Mouse (Mus musculus): ENCODE data around the gene Catsper1.

Catsper1 gene

GRCm38 (mm10) chr19:5353609-5354008 lies 18.1 kb downstream of the Catsper1 start:
- DNase-seq (ENCODE audit: low read depth): no peak

DNA sequence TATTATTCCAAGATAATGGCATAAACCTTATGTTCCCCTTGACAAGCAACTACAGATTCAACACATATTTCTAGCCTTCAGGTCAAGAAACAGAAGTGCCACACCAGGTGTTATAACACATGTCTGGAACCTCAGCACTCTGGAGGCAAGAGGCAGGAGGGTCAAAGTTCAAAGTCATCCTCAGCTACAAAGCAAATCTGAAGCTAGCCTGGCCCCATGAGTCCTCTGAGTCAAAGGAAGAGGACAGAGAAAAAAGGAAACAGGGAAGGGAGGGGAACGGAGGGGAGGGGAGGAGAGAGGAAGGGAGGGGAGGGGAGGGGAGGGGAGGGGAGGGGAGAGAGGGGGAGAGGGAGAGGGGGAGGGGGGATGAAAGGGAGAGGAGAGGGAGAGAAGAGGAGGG lies 20.5 kb downstream of the Catsper1 start:
- no peak for DNase-seq (ENCODE audit: low read depth)

DNA sequence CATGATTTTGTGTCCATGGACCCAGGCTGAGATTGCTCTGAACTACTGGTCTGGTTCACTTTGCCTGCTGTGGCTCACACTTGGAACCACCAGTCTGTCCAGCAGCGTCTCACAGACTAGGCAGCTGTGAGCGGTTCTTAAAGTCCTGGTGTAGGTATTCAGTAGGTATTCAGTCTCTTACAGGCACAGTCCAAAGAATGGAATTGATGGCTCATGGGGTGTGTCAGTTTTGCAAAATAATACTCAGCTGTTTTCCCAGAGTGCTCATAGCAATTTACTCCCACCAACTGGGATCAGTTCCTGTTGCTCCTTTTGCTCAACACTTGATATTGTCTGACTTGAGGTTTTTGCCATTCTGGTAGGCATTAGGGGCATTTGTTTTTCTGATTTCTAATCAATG lies 26.6 kb downstream of the Catsper1 start:
- no peak for DNase-seq (ENCODE audit: low read depth)

GRCm38 (mm10) chr19:5364124-5364523 lies 28.6 kb downstream of the Catsper1 start:
- DNase-seq (ENCODE audit: low read depth): no peak

DNA sequence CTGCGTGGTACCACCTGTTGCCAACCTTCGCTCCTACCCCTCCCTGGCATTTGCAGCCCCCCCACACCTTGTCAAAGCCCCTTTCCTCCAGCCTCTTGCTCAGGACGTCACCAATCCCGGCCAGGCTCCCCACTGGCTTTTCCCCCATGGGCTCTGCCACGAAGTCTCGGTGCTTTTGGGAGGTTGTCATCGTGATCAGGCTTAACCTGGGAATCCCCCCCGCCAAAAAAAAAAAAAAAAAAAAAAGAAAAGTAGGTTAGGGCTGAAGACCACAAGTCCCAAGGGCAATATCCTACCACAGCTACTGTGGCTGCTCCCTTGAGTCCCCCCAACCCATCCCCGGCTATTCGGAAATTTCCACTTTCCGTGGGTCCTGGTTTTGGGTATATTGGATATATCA lies 30.2 kb downstream of the Catsper1 start:
- DNase-seq (ENCODE audit: low read depth): no peak

DNA sequence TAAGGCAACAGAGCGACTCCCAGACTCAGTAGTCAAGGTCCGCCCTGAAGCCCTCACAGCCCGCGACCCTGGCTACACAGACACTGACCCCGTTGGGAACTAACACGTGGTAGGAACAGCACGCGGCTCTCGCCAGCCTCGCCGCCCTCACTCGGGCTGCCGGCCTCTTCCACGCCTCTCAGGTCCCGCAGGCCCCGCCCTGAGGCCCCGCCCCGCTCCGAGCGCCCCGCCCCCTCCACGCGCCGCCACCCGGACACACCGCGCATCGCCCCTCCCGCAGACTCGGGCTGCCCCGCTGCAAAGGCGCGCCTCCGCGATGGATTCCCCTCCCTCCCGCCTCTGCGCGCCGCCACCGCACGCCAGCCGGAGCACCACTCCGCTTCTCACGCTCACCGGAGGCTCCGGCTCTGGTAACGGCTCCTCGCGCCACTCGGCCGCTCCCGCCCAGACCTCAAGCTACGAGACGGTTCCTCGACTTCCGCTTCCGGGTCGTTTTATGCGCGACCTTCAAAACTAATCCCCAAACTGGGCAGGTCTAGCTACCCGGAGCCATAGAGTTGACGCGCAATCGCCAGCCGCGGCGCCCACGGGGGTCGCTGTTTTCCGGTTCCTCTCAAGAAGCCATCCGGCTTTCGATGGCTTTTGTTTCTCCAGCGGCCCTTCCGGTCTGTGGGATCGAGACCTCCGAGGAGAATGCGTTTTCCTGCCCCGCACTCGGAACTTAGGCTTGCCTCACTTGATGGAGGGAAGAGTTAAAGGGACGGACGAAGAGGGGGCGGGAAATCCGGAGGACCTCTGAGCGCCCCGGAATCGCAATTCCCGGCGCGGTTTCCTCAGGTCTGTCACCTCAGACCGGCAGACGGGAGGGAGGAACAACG lies 30.9 kb downstream of the Catsper1 start, which contains the start of gene Eif1ad:
Gene Eif1ad (plus strand): TSS at position 567 of the 878 bp plus-strand sequence.
- DNase-seq (ENCODE audit: low read depth): peak; percentile 84

DNA sequence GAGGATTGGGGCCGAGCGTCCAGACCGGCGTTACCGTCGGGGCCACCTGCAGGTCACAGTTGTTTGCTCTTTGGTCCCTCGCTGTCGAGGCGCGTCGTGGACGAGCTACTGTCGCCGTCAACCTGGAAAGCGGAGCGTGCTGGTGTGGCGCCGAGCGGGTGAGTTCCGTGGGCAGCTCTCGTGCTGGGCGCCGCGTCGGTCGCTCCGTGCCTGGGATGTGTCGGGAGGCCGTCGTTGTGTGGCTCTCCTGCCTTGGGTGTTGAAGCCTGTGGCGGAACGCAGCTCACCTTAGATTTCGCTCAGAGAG lies 31.5 kb downstream of the Catsper1 start, which contains the start of gene Banf1:
Gene Banf1 (minus strand): TSS at position 116 of the 307 bp plus-strand sequence.
- no peak for DNase-seq (ENCODE audit: low read depth)

DNA sequence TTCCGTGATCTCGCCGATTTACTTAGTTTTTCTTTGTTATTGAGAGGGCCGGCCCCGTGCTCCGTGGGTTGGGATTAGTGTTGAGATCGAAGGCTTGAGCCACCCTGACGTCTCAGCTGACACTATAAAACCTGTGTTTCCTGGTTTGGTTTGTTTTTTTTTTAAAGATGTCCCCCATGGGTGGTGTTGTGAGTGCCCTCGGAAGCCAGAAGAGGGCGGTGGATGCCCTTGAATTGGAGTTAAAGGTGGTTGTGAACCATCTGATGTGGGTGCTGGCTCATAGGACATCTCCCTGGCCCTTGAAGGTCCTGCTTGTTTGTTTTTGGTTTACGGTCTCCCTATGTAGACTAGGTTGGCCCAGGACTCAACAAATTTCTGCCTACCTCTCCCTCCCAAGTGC lies 31.9 kb downstream of the Catsper1 start:
- no peak for DNase-seq (ENCODE audit: low read depth)

DNA sequence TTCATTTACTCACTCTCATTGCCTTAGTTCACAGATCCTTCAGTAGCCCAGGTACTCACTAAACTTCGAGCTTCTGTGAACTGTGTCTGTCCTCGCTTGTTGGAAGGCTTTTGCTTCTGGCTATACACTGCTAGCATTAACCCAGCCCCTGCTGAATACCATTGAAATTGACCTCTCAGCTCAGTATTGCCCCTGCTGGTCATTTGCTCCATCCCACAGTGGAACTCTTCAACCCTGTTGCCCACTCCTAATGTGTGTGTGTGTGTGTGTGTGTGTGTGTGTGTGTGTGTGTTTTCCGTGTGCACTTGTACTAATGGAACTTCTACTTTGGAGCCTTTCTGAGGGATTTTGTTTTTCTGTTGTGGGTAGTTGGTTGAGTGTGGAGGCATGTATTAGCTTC lies 35.4 kb downstream of the Catsper1 start:
- DNase-seq (ENCODE audit: low read depth): no peak

GRCm38 (mm10) chr19:5372724-5373123 lies 37.2 kb downstream of the Catsper1 start:
- no peak for DNase-seq (ENCODE audit: low read depth)

- no peak for DNase-seq (ENCODE audit: low read depth)
Measured at GRCm38 (mm10) chr19:5374177-5374576, 38.6 kb downstream of the Catsper1 start.

DNA sequence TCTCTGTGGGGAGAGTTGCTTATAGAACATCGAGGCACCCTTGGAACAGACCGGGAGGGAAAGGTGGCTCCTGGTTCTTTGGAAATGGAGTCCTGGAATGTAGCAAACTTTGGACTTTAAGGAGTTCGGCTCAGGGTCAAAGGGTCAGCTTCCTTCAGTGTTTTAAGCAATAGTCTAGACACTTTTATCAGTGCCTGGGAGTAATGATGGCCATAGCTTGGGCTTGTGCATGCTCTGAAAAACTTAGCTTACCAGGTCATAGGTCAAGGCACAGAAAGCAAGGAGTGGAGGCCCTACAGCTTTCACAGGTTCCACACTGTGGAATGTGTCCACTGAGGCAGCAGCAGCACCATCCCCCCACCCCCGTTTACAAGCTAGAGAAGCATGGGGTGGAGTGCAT lies 39.2 kb downstream of the Catsper1 start:
- DNase-seq (ENCODE audit: low read depth): no peak

GRCm38 (mm10) chr19:5377446-5377845 lies 41.9 kb downstream of the Catsper1 start:
- no peak for DNase-seq (ENCODE audit: low read depth)

DNA sequence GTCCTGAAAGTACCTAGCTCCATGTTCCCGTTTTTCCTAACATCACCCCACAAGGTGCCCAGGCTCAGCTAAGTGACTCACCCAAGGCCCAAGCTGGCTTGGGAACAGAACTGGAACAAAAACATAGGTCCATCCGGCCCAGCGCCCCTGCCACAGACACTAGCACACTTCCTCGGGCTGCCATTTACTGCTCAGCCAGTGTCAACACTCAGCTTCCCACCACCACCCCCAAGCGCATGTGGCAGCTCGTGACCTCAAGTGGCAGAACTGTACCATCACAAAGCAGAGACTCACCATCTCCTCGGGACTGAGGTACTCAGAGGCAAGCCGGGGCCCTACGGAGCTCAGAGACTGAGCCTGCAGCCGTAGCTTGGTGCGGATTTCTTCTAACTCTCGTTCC lies 47.8 kb downstream of the Catsper1 start:
- DNase-seq (ENCODE audit: low read depth): no peak

DNA sequence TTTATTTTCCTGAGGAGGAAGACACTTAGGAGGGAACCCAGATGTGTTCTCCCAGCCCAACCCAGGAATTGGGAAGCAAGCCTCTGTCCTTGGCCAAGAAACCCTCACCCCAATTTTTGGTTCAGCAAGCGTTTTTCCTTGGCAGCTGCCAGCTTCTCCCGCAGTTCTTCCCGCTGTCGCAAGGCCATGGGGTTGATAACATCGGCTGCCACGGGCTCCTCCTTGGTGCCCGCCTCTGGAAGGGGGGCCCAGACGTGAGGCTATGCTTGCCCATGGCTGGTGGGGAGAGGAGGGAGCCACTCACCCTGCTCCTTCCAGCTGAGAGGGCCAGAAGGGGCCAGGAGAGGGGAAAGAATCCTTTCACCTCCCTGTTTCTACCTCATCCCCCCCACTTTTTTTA lies 49.2 kb downstream of the Catsper1 start:
- no peak for DNase-seq (ENCODE audit: low read depth)

- DNase-seq (ENCODE audit: low read depth): no peak
Measured at GRCm38 (mm10) chr19:5388011-5388441, 52.5 kb downstream of the Catsper1 start.

DNA sequence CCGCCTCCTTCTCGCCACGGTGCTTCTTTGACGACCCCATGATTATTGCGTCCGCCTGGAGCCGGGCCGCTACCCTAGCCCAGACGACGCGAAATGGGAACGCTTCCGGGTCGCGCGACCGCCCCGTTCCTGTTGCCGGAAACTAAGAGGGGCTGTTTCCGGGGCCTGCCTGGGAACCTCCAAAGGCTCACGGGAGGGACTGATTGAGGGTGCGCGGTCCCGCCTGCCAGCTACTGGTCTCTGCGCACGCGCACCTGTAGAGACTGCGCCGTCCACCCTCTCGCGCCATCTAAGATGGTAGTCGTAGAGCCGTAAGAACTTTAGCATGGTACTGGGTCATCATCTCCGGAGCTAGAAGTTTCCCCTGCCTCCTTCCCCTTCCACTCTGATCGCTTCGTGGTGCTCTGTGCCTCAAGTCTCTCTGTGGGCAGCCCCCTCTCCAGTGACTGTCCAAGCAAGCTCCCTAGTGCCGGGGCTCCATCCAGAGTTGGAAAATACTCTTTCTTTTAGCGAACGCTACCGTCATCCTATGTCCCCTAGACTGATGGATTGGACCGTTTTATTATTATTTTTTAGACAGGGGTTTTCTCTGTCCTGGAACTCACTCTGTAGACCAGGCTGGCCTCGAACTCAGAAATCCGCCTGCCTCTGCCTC lies 53.2 kb downstream of the Catsper1 start, which contains the start of gene Sart1:
Gene Sart1 (minus strand): TSS at position 116 of the 655 bp plus-strand sequence.
- peak; percentile 90 for DNase-seq (ENCODE audit: low read depth)

DNA sequence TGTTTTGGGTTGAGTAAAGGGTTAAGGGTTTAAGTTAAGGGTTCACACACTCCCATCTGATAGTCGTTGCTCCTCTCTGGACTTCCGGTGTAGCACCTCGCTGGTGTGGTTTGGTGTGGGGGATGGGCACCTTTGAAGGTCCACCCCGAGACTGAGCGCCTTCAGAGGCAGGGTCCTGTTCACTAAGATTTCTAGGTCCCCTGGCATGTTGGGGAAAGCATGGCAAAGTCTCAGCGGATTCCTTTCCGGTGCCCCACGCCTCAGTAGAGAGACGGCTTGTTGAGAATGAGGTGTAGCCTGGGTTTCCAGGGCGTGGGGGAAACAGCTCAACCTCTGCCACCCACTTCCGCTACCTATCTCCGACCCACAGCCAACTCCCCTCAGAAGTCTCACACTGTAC lies 54.1 kb downstream of the Catsper1 start:
- DNase-seq (ENCODE audit: low read depth): no peak

DNA sequence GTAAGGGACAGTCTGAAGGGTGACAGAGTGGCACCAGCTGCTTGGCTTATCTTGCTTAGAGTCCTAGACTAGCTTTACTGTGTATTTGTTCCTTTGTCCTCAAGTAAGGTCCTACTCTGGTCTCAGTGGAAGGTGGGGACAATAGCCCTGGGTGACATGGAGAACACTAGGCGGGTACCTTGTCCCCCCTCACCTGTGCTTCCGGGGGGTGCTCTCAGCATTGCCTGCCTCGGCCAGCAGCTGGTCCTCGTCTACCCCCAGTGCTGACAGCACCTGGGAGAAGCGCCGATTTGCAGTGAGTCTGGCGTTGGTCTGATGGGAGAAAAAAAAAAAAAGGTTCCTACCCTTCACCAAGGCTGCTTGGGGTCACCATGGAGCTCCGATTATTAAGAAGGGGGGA lies 54.9 kb downstream of the Catsper1 start:
- no peak for DNase-seq (ENCODE audit: low read depth)

- no peak for DNase-seq (ENCODE audit: low read depth)
Measured at GRCm38 (mm10) chr19:5392892-5393291, 57.4 kb downstream of the Catsper1 start.

Data from fibroblast of lung, adult 2 months (primary cell).